Mouse (Mus musculus) intestine, postnatal 0 days (tissue): Measurements from ENCODE around the gene Ifit3. TPM values are rescaled to one million over a fixed set of nuclear protein-coding genes. Genes with fewer than 3 reads are reported as not detected.
"Not testable (repeated sequence)": the region's sequence is repeated elsewhere in the genome, so short reads cannot be mapped to it uniquely, and the experiment has no call there.

ENCODE experiments used
- ATAC-seq: fragments of 200-750 bp; cut with Nextera tagmentation; 2 replicates; pipeline ENCODE4 v1.8.0; 2017; ENCODE audit warnings: mild to moderate bottlenecking, moderate TSS enrichment, moderate library complexity
- H3K27ac ChIP-seq: fragments of 300-500 bp; sonication (generic); 2 replicates; pipeline ENCODE4 v1.5.1; 2014; ENCODE audit warnings: mild to moderate bottlenecking, low read depth, low read length, moderate library complexity
- H3K27me3 ChIP-seq: fragments of 300-500 bp; sonication (generic); replicated peaks from 2 replicates; pipeline ENCODE4 v1.6.1; 2014; ENCODE audit warnings: low read length, mixed read lengths; ENCODE audit not compliant: control insufficient read depth, insufficient read depth
- H3K36me3 ChIP-seq: fragments of 300-500 bp; sonication (generic); 2 replicates; pipeline ENCODE4 v1.6.1; 2014; ENCODE audit warnings: mild to moderate bottlenecking, moderate library complexity; ENCODE audit not compliant: control insufficient read depth, insufficient read depth
- H3K4me1 ChIP-seq: fragments of 300-500 bp; sonication (generic); replicated peaks from 2 replicates; pipeline ENCODE4 v1.6.1; 2014; ENCODE audit warnings: antibody characterized with exemption, low read length, mixed read lengths; ENCODE audit not compliant: control insufficient read depth, insufficient read depth
- H3K4me2 ChIP-seq: fragments of 300-500 bp; sonication (generic); replicated peaks from 2 replicates; pipeline ENCODE4 v1.6.1; 2014; ENCODE audit warnings: low read depth, mild to moderate bottlenecking, moderate library complexity
- H3K4me3 ChIP-seq: fragments of 300-500 bp; sonication (generic); 2 replicates; pipeline ENCODE4 v1.5.1; 2014; ENCODE audit warnings: low read depth, low read length
- H3K9ac ChIP-seq: fragments of 300-500 bp; sonication (generic); 2 replicates; pipeline ENCODE4 v1.6.1; 2014; ENCODE audit warnings: mild to moderate bottlenecking, low read depth, low read length
- H3K9me3 ChIP-seq: fragments of 300-500 bp; sonication (generic); 2 replicates; pipeline ENCODE4 v1.6.1; 2016; ENCODE audit warnings: mixed run types; ENCODE audit not compliant: control insufficient read depth
- CTCF ChIP-seq: sonication (generic); IDR thresholded peaks from 2 replicates; pipeline ENCODE4 v1.5.1; 2016; ENCODE audit warnings: low read depth, mild to moderate bottlenecking, control low read depth, antibody characterized with exemption, moderate library complexity
- WGBS: fragments of 180-500 bp; shearing (Covaris S2); extraction: QIAGEN DNeasy Blood & Tissue Kit; methylation state at CpG from one replicate; pipeline ENCODE4 v1.1.7; 2014; 5-methylcytosine and 5-hydroxymethylcytosine counted together
- polyA plus RNA-seq: library from polyadenylated mRNA; unstranded; fragments of >200 nt; fragmentation: Nextera tagmentation; extraction: Ambion mirVana; gene quantifications from 2 replicates; pipeline ENCODE4 v1.2.1, GENCODE M21; 2015

Gene Ifit3
- 43.5 and 50.2 TPM in 2 replicates for polyA plus RNA-seq

- not testable (repeated sequence) for H3K9ac ChIP-seq, H3K4me1 ChIP-seq, H3K4me2 ChIP-seq, H3K27ac ChIP-seq, H3K27me3 ChIP-seq, H3K36me3 ChIP-seq, H3K9me3 ChIP-seq, H3K4me3 ChIP-seq
- WGBS = 20% methylated on average over 2 of the region's 2 CpGs
- ATAC-seq = peak; percentile 91
Observed at GRCm38 (mm10) chr19:34583126-34583766, at the start of gene Ifit3. TSS of gene Ifit3 (plus strand) at chr19:34583531.

- Histone ChIP-seq H3K36me3 (no peaks in the 10 kb centered on the region), H3K27ac (no peak overlapping the region), H3K4me3 (no peak overlapping the region), H3K9me3 (no peaks in the 10 kb centered on the region), H3K4me2 (no peak overlapping the region), H3K27me3 (no peaks in the 10 kb centered on the region), H3K9ac (no peak overlapping the region), H3K4me1 (no peaks in the 10 kb centered on the region)
- ATAC-seq = no peak
- no peak for TF ChIP-seq CTCF
- 75% methylated on average over 1 of the region's 1 CpGs for WGBS
Observed at GRCm38 (mm10) chr19:34539422-34539821, 43.9 kb upstream of the Ifit3 start.

GRCm38 (mm10) chr19:34546211-34546610 lies 37.1 kb upstream of the Ifit3 start:
- Histone ChIP-seq H3K27ac (no peak overlapping the region), H3K4me2 (no peak overlapping the region), H3K9ac (no peak overlapping the region), H3K4me1 (no peaks in the 10 kb centered on the region), H3K9me3 (no peaks in the 10 kb centered on the region), H3K27me3 (no peaks in the 10 kb centered on the region), H3K36me3 (no peaks in the 10 kb centered on the region), H3K4me3 (no peak overlapping the region)
- 86% methylated on average over 4 of the region's 4 CpGs for WGBS
- ATAC-seq = no peak
- no peak for TF ChIP-seq CTCF

- H3K27me3 ChIP-seq = no peaks in the 10 kb centered on the region
- no peak overlapping the region for H3K4me3 ChIP-seq
- WGBS = 42% methylated on average over 7 of the region's 7 CpGs
- H3K9me3 ChIP-seq = no peaks in the 10 kb centered on the region
- TF ChIP-seq CTCF = peak; percentile 91
- no peaks in the 10 kb centered on the region for H3K36me3 ChIP-seq
- H3K9ac ChIP-seq = no peak overlapping the region
- no peak overlapping the region for H3K4me2 ChIP-seq
- peaks cover 3% of the 10 kb centered on the region; the same call in 1 of the 2 replicates for H3K4me1 ChIP-seq
- ATAC-seq = no peak; the same call in 1 of the 2 replicates
- H3K27ac ChIP-seq = no peak overlapping the region
Observed at GRCm38 (mm10) chr19:34547976-34548375, 35.4 kb upstream of the Ifit3 start.

- H3K36me3 ChIP-seq = no peaks in the 10 kb centered on the region
- TF ChIP-seq CTCF = no peak
- ATAC-seq = no peak
- H3K9me3 ChIP-seq = no peaks in the 10 kb centered on the region
- WGBS = 29% methylated on average over 4 of the region's 4 CpGs
- H3K4me1 ChIP-seq = peaks cover 6% of the 10 kb centered on the region; the same call in 1 of the 2 replicates
- no peaks in the 10 kb centered on the region for H3K27me3 ChIP-seq
- peak overlapping the region; percentile 74 for H3K4me2 ChIP-seq
- peak overlapping the region; percentile 48 for H3K4me3 ChIP-seq
- H3K9ac ChIP-seq = peak overlapping the region; percentile 23
- H3K27ac ChIP-seq = no peak overlapping the region
Observed at GRCm38 (mm10) chr19:34550205-34550533, 33.2 kb upstream of the Ifit3 start.

GRCm38 (mm10) chr19:34550534-34551223 lies 32.7 kb upstream of the Ifit3 start, which contains the start of gene Ifit2:
TSS of gene Ifit2 (plus strand) at chr19:34550694.
- Histone ChIP-seq H3K9me3 (no peaks in the 10 kb centered on the region), H3K27ac (peak within 1 kb of the TSS; percentile 68), H3K4me2 (peak within 1 kb of the TSS; percentile 74), H3K9ac (peak within 1 kb of the TSS; percentile 23), H3K36me3 (no peaks in the 10 kb centered on the region), H3K27me3 (no peaks in the 10 kb centered on the region), H3K4me1 (peaks cover 6% of the 10 kb centered on the region; the same call in 1 of the 2 replicates), H3K4me3 (peak within 1 kb of the TSS; percentile 48)
- 1% methylated on average over 22 of the region's 22 CpGs for WGBS
- peak; percentile 55 for ATAC-seq
- TF ChIP-seq CTCF = peak; percentile 78
